Mouse (Mus musculus) lung, postnatal 36 days (tissue): ENCODE results near the gene Igf1r.

Source experiments
- DNase-seq: peaks from one replicate; pipeline ENCODE4 v3.0.0; 2022; ENCODE audit warnings: mixed read lengths

Igf1r gene

GRCm38 (mm10) chr7:67958045-67958444 lies 5.4 kb downstream of the Igf1r start:
- DNase-seq = peak; percentile 62

- no peak for DNase-seq
Measured at GRCm38 (mm10) chr7:67960701-67961100, 8.1 kb downstream of the Igf1r start.

DNA sequence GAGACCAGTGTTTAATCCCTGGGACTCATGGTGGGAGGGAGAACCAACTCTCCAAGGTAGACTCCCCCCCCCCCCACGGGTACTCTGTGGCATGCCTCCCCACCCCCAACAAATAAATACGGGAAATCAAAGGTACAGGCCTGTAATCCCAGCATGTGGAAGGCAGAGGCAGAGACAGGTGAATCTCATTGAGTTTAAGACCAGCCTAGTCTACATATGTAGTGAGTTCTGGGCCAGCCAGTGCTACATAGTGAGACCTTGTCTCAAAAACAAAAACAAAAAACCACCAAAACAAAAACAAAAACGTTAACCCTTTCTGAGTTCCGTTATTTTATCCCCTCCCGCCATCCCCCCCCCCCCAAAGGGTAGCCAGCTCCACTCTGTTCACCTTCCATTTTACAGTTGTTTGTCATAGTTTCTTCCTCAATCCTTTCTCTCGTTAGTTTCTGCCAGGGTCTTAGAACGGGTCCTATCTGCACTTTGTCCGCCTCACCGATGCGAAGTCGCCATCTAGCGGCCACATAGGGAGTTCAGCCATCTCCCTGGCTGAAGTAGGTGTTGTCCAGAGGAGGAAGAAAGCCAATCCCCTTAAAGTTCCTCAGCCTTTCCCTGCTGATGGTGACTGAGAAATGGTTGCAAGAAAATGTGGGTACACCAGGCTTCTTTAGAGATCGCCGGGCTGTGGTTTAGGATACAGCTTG lies 9.1 kb downstream of the Igf1r start:
- peak; percentile 90 for DNase-seq

- no peak for DNase-seq
Measured at GRCm38 (mm10) chr7:67963691-67964090, 11.1 kb downstream of the Igf1r start.

DNA sequence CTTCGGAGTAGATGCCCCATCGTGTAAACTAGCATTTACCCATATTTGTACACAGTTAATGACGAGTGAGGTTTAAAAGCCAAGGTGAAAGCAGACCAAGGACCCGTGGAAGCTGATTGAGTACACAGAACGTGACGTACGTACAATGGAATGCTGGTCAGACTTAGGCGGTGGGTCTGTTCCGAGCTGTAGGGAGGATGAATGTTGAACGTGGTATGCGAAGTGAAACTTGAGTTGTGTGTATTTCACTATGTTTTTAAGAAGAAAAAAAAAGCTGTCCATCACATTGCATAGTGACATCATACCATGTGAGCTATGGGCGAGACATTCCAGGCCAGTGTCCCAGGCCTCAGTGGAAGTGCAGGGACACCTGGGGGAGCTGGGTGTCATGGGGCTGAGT lies 15.8 kb downstream of the Igf1r start:
- peak; percentile 28 for DNase-seq

- DNase-seq = no peak
Measured at GRCm38 (mm10) chr7:67969076-67969475, 16.4 kb downstream of the Igf1r start.

DNA sequence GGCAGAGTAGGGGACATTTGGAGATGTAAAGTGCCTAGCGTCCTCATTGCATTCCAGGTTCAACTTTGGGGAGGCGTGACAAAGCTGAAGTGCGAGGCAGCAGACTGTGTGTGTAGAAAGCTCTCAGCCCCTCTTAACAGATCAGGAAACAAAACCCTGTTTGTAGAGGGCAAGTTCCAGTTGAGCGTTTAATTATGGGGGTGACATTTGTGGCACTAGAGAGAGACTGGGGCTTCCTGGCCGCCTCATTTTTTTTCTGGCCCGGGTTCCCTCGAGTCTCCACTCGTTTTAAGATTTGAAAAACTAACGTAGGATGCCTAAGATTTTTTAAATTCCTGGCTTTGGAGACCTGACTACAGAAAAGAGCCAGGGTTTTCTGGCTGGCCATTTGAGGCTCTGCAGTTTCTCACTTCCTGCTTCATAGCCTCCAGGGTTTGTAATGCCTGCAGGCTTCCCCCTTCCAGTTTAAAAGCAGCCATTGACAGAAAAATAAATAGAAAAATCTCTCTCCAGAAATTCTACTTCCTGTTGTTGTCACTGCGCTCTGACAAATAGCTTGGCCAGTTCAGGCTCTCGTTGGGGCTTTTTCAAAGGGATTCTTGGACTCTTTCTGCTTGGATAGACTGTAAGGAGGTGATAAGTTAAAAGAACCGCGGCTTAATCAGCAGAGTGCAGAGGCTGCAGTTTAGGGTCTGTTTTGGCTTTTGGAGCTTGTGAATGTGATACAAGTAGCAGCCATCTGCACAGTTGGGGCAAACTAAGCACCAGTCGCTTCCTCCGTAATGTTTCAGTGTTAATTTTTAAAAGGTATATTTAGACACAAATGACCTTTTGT lies 20.8 kb downstream of the Igf1r start:
- peak; percentile 35 for DNase-seq

- DNase-seq = no peak
Measured at GRCm38 (mm10) chr7:67981956-67982355, 29.3 kb downstream of the Igf1r start.

GRCm38 (mm10) chr7:67982809-67983208 lies 30.2 kb downstream of the Igf1r start:
- no peak for DNase-seq

DNA sequence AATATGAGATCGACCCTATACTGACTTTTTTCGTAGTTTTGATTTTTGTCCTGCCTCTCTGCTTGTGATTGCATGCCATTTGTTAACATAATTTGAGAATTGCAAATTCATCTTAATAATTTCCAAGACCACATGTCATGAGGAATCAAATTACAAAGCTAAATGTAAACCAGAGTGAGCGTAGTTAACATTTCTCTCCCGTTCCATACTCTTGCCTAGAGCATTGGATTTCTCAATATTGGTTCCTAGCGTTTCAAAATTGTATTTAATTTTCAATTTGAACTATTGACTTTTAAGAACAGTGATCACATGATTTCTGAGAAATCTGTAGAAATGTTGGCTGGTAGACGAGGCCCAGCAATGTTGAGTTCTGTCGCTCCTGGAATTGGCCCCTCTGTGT lies 30.8 kb downstream of the Igf1r start:
- DNase-seq = no peak

DNA sequence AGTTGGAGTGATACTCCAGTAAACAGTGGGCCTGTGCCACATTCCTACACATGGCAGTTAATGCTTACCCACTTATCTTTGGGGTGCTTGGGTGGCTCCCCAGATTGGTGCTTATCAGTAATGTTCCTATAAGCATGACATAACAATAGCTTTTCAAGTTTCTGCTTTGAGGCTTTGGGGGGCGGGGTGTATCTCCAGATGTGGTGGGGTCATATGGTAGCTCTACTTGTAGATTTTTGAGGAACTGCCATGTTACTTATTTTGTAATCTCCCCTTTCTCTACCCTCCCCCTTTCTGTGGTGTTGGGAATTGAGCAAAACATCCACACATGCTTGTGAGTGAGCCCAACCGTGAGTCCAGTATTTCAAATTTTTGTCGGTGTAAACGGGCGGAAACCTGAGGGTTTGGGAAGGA lies 32.4 kb downstream of the Igf1r start:
- DNase-seq = peak; percentile 25

- DNase-seq = no peak
Measured at GRCm38 (mm10) chr7:67985511-67985910, 32.9 kb downstream of the Igf1r start.

DNA sequence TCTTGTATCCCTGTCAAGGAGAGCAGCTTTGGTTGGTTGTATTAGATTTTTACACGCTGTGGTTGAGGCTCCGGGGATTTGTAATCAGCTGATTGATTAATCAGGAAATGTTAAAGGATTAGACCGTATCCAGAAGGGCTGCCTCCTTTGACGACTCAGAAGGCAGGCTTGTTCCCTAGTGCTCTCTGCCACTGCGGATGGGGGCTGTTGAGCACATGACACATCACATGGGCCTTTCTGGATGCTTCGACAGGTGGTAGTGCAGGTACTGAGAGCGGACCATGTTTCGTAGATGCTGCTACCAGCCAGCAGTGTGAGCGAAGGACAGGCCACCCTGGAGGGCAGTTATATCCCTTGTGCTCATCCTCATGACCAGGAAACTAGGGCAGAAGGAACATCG lies 33.6 kb downstream of the Igf1r start:
- no peak for DNase-seq

DNA sequence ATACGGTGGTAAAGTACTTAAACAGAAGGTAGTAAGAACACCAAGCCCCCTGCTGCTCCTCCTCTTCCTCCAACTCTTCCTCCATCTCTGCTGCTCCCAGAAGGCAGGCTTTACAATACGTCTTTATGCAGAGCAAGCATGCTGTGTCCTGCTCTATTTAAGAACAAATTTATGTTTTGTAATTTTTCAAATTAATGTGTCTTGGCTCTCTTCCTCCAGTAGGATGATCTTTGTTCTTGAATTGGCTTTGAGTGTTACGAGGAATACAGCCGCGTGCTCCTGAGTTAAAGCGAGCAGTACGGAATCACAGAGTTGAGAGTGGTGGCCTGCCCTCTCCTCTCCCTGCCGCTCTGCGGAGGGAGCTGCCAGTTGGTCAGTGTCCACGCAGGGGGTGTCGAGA lies 34.2 kb downstream of the Igf1r start:
- no peak for DNase-seq

- DNase-seq = no peak
Measured at GRCm38 (mm10) chr7:67989376-67989775, 36.7 kb downstream of the Igf1r start.

DNA sequence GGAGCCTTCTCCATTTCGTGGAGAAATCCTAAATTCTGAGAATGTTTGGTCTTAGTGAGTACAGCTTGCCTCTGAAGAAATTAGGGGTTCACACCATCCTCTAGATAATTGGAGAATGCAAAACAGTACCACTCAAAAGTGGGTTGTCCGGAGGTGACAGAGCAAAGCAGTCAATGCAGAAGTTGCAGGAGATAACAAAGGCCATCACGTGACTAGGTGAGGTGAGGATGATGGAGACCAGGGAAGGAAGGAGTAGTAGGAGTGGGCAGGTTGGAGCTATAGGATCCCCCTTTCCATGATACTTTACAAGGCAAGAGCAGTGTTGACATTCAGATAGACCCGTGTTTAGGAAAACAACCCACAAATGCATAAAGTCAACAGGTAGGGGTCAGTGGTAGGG lies 41.0 kb downstream of the Igf1r start:
- no peak for DNase-seq

DNA sequence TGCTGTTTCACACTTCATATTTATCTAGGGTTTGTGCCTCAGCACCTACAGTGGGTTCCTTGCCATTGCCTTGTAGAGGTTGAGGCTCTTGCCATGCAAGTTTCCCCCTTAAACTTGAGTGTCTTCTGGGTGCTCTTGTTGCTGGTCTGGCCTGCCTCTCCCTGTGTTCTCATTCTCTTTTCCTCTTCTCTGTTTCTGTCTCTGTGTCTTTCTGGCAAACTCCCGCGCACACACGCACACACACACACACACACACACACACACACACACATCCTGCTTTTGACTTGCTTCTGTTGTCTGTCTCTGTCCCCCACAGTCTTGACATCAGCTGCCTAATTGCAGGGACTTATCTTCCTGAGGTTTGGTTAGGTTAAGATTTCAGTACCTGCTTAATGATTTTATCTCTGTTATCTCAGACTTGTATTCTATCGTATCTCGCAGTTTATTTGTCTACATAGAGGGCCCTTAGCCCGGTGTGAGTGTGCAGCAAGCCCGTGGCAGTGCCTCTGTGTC lies 41.8 kb downstream of the Igf1r start:
- no peak for DNase-seq

DNA sequence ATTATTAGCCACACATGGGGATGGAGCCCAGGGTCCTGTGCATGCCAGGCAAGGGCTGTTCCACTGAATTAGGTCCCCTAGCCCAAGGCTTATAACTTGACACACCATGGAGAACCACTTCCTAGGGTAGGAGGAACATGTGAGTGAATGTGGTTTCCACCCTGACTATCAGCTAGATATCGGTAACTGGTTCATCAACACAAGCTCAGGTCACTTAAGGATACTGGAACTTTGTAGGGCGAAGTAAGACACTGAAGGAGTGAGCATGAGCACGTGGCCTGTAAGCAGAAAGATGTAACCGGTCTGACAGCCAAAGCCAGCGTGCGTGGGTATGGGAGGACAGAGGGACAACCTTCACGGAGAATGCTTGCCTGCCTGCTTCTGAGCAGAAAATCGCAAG lies 42.6 kb downstream of the Igf1r start:
- no peak for DNase-seq

DNA sequence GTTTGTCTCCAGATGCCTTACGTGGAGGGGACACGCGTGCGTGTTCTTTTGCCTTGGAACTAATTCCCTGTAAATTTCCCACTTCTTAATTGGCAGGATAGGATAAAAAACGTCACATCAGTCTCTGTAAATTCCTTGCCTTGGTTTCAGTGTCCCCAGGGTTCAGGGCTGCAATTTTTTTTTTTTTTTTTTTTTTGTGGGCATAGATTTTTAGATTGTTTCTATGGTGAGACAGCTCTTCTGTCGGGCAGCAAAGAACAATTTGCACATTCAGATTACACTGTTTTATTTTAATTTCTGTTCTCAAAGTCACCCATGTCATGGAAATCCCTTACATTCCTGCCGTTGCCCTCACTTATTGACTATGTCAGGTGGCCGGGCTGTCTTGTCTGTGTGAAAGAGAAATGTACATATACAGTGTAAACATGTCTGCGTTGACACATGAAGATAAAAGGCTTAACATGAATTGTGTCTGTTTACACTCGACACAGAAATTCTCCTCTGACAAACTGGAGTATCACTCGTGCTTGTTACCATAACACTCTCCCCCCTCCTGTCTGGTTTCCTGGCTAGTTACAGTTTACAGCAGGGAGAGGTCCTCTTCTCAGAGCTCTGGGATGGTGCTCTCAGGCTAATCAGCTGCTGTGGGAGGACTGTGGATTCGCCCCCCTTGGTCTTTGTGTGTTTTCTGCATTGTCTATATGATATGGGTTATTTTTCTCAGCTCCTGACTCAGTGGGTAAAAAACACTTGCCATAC lies 43.8 kb downstream of the Igf1r start:
- DNase-seq = no peak

DNA sequence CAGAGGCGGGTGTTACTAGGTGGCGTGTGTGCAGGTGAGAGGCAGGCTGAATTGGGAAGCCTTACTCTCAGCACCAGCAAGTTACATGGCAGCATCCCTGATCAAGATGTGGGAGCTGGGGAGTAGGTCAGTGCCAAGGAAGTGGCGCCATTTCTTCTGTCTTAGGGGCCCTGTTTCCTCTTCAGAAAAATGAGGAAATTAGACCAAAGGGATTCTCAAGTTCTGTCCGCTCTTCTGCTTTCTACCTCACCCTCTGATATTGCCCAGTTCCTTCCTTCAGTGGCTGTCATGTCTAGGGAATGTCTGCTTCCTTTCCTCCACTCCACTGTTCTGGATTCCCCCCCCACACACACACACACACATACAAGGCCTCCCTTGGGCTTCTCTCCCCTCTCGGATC lies 48.6 kb downstream of the Igf1r start:
- DNase-seq = no peak

- no peak for DNase-seq
Measured at GRCm38 (mm10) chr7:68006074-68006473, 53.4 kb downstream of the Igf1r start.

DNA sequence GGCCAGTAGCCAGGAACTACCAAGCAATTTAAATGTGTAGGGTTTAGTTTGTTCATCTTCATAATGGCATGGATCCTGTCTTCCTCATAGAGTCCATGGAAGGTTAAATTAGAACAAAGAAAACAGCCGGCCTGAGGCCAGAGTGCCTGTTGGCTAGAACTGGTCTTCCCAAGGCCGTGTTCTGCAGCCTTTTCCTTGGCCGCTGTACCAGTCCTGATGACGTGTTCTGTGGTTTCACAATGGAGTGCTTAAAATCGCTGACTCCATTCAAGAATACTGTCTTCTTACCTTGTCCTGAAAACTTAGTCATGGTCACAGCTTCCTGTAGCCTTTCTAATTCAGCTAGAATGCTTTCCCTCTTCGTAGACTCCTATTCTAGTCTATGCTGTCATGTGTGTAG lies 53.9 kb downstream of the Igf1r start:
- DNase-seq = peak; percentile 47

DNA sequence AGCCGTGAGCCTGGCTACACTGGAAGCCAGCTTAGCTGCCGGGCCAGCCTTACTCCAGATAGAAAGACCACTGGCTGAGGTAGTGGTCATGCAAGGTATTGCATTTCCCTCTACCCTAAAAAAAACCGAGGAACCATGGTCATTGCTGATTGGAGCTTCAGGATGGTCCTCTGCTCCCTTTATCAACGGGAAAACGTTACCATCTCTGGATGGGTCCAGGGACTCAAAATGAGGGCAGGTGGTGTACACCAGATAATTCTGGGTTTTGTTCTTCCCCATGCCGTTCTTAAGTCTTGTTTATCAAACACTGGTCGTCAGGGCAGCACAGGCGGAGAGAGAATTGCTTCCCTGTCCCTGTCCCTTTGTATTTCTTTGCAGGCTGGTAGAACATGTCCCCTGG lies 57.0 kb downstream of the Igf1r start:
- no peak for DNase-seq
